Mouse (Mus musculus) liver, embryonic 14.5 days (tissue): ENCODE measurements at regions not wholly inside any gene's neighbourhood (a gene's known extent, or its start where the extent isn't known, plus 50 kb on each side); places are given as distances from the start of the nearest gene placed in this dataset.

ENCODE experiments used
- CTCF ChIP-seq: IDR thresholded peaks from 2 replicates; pipeline ENCODE4 v1.5.1; 2016; ENCODE audit warnings: antibody characterized with exemption, low read depth, control low read depth
- EP300 ChIP-seq: IDR thresholded peaks from 2 replicates; pipeline ENCODE4 v1.6.1; 2016; ENCODE audit warnings: antibody characterized with exemption, low read depth

- TF ChIP-seq CTCF (peak; percentile 95), EP300 (no peak)
Observed at GRCm38 (mm10) chr5:24266344-24267295, 84.8 kb downstream of the Kcnh2 start.
